Mouse (Mus musculus): ENCODE results near the gene Zfp352. TPM values are rescaled to one million over a fixed set of nuclear protein-coding genes. Genes with fewer than 3 reads are reported as not detected.

Zfp352 gene
- total and polyA plus RNA-seq, 2 experiments from 2014 or later, result not detected

GRCm38 (mm10) chr4:90269781-90270180, 51.2 kb downstream of the Zfp352 start:
- Histone ChIP-seq H3K9me3 (ENCODE audit: low read length) (no peaks in the 10 kb centered on the region; the same call in 1 of the 2 replicates), H3K4me3 (ENCODE audit: low read depth, low read length) (no peak overlapping the region), H3K4me2 (ENCODE audit: low read depth, low read length, poor library complexity, severe bottlenecking) (no peak overlapping the region), H3K9ac (replicated peaks; ENCODE audit: low read length, poor library complexity, severe bottlenecking) (no peak overlapping the region), H3K27ac (ENCODE audit: low read depth, low read length) (no peak overlapping the region), H3K27me3 (ENCODE audit: insufficient read depth, low read length) (no peaks in the 10 kb centered on the region), H3K36me3 (ENCODE audit: insufficient read depth, low read length) (no peaks in the 10 kb centered on the region), H3K4me1 (ENCODE audit: insufficient read depth, low read length) (no peaks in the 10 kb centered on the region)
- no peak for DNase-seq (ENCODE audit: low spot score)
- TF ChIP-seq CTCF (IDR thresholded peaks at IDR 0.05), result no peak
- ATAC-seq (ENCODE audit: low FRiP score), result no peak

All from midbrain, postnatal 0 days (tissue).